Mouse (Mus musculus): ENCODE data around the gene Xylb. TPM values are rescaled to one million over a fixed set of nuclear protein-coding genes. Genes with fewer than 3 reads are reported as not detected.
A peak's percentile ranks its signal among the peaks of the same experiment; 100 is the strongest.
"Not testable (repeated sequence)": the region's sequence is repeated elsewhere in the genome, so short reads cannot be mapped to it uniquely, and the experiment has no call there.

Gene Xylb
- polyA plus RNA-seq, 1 experiment: 4.4 TPM

DNA sequence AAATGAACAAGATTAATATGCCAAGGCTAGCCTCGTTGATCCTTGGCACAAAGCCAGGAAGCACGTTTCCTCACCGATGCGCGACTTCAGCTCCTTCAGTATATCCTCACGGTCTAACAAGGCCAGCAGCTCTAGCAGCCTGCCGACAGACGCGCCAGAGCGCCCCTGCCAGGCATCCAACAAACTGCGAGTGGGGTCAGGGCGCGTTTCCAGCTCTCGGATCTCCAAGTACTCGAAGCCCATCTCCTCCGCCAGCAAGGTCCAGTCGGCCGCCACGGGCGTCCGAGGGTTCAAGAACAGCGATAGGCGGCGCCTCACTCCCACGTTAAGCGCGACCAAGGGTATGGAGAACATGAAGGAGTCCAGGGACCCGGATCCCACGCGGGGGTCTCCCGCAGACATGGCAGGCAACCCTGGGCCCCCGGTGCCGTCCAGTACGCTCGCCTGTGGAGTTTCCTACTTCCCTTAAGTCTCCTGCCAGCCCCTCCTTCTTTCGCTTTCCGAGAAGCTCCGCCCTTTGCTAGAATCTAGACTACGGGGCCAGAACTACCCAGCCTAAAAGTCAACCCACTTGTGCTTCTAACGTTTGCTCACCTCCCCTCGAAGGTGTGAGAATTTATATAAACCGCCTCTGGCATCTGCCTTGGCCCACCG lies 17.5 kb upstream of the Xylb start, which contains the start of gene Acaa1a:
Acaa1a (plus strand) TSS at position 119 of the 654 bp plus-strand sequence.
- DNase-seq (ENCODE audit: low read depth, low spot score): no peak
- WGBS: under 1% methylated on average over 43 of the region's 43 CpGs

DNA sequence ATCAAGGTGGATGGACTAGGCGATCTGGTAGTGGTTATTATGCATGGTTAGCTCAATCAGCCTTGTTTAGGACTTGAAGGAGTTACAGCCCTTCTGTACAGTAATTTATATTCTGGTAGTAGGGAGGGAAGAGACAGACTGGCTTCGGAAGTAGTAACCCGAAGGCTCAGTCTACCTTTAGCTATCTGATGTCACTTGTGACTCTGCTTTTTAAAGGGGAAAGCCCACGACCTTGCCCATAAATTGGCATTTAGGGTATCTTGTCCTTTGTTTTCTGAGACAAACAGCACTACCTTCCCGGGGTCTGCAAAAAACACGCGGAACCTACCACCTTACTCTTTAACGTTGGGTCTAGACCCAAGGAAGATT lies 17.0 kb upstream of the Xylb start:
- WGBS: under 1% methylated on average over 8 of the region's 8 CpGs
- no peak for DNase-seq (ENCODE audit: low read depth, low spot score)

DNA sequence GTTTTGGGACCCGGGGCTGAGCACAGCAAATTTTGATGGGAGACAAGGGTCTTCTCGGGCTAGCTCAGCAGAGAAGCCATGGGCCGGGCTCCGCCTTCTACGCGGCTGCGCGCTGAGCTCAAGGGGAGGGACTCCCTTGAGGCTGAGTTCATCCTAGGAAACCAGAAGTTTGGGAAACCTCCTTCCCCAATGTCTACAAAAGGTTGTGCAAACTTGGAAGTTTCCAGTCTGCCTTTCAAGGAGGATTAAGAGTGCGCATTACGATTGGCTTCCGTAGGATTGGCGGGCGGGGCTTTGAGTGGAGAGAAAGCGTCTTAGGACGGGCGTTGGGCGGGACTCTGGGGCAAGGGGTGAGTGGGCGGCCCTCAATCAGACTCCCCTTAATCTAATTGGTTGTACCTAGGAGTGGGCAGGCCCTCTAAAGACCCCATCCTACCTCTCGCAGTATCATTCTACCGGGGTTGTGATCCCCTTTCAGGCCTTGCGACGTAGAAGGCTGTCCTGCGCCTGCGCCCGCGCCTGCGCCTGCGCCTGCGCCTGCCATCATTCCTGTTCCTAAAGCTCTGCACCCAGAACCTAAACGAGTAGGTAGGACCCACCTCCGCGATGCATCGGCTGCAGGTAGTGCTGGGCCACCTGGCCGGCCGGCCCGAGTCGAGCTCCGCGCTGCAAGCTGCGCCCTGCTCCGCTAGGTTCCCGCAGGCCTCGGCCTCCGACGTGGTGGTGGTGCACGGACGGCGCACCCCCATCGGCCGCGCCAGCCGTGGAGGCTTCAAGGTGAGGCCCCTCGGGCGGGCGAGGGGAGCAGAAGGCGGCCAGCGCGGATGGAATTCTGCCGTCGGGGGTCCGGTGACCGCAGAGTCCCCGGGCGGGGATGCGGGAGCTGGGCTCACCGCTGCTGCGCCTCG lies 16.0 kb upstream of the Xylb start, which contains the start of gene Myd88:
Myd88 (minus strand) TSS at position 503 of the 908 bp plus-strand sequence.
- WGBS: under 1% methylated on average over 68 of the region's 68 CpGs
- peak; percentile 99 for DNase-seq (ENCODE audit: low read depth, low spot score)

DNA sequence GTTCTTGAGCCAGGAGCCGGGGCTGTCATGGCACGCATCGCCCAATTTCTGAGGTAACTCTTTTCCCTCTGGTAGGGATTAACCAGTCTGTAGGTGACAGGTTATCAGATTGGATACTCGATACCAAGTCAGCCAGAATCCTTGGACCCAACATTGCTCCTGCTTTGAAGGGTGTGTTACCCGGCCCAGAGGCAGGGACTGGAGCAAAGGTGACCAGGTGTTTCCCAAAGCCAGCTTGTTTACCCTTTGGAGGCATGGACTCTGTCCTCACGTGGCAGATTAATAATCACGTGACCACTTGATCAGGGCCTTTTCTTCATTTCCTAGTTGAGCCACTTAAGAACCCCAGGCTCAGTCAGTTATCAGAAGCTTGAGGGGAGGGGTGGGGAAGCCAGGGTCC lies 14.5 kb upstream of the Xylb start:
- DNase-seq (ENCODE audit: low read depth, low spot score): no peak
- WGBS: 37% methylated on average over 7 of the region's 7 CpGs

DNA sequence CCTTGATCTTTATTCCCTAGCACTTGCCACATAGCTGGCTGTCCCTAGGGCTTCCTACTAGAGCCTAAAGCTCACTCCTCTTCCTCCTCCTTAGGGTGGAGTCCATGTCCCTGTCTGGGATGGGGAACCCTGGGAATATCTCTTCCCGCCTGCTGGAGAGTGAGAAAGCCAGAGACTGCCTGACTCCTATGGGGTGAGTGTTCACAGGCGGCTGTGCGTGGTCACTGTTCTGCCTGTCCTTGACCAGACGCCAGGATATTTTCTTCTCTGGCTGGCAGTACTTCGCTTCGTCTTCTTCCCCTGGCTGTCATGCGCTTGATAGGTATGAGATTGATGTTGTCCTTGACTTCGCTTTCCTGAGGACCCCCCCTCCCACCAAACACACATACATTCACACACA lies 10.8 kb upstream of the Xylb start:
- 95% methylated on average over 8 of the region's 8 CpGs for WGBS

DNA sequence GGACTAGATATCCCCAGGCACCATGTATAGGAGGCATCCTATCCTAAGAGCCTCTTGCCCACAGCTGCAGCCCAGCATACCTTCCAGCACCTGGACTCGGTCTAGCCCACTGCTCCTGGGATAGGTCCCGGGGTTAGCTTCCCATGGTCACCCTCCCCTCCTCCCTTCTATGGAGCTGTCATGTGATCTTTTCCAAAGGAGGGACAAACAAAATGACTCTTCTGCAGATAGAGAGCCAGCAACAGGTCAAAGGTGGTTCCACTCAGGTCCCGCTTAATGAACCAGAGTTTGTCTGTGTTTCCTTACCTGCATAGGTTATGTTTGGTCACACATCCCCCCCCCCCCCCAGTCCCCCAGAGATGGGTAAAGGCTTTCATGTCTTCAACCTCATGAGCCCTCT lies 6.7 kb upstream of the Xylb start:
- DNase-seq (ENCODE audit: low read depth, low spot score): no peak
- 83% methylated on average over 3 of the region's 3 CpGs for WGBS

More for the DNA sequence above, 10.8 kb upstream of the Xylb start:
- DNase-seq (ENCODE audit: low read depth, low spot score): no peak

DNA sequence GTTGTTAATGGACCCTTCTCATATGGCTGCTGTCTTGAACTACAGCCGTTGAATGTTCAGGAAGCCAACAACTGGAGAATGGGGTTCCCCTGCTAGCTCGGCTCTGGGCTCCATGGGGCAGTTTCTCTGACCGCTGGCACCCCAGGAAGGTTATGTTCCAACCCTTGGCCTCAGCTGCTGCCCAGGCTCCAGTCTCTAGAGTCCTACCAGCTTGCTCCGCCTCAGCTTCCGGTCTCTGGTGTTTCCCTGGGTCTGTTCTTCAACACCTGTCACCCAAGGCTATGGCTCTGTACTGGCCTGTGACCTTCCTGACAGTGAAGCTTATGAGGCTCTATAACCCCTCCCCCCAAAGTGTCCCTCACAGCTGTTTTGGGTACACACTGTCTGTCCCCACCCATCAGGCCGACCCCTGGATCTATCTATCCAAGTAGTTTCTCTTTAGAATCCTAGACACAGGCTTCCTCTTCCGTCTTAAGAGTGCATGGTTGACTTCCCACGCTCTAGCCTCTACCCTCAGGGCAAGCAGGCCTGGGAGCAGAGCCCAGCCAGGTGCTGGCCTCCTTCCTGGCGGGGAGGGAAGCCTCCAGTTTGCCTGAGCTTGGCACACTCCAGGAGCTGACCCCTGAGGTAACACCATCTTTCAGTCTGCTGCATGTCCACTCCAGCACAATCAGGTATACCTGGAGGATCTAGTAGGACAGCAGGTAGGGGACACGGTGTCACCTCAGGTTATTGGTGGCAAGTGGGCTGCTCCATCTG lies 6.1 kb upstream of the Xylb start:
- 91% methylated on average over 10 of the region's 10 CpGs for WGBS
- DNase-seq (ENCODE audit: low read depth, low spot score): no peak

DNA sequence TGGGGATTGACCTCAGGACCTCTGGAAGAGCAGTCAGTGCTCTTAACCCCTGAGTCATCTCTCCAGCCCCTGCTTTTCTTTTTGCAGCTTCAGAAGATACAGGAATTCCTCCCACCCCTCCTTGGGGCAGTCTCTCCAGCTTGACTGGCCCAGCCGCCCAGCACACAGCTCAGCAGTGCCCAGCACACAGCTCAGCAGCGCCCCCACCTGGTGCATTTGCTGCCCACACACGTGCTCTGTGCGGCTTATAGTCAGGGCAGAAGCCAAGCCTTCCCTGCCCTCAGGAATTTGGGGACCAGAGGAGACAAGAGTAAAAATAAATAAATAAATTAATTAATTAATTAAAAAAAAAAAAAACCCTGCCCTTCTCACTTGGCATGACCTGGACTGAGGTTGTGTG lies 5.1 kb upstream of the Xylb start:
- peak; percentile 44 for DNase-seq (ENCODE audit: low read depth, low spot score)
- WGBS: 23% methylated on average over 4 of the region's 4 CpGs

DNA sequence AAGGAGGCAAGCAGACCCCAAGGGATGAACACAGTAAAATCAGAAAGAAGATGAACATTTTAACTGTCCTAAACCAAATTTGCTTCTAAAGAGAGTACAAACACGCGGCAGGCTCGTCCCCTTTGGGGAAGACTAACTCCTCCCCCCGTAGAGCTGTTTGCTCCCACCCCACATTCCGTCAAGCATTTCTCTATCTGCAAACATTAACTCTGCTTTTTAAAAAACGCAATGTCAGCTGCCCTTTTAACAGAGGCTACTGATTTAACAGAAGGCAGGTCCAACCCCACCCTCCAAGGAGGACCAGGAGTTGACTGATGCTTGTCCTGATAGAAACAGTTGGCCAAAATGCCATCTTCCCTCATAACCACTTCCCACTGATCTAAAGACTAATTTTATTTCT lies 3.3 kb upstream of the Xylb start:
- 56% methylated on average over 6 of the region's 6 CpGs for WGBS
- DNase-seq (ENCODE audit: low read depth, low spot score): no peak

DNA sequence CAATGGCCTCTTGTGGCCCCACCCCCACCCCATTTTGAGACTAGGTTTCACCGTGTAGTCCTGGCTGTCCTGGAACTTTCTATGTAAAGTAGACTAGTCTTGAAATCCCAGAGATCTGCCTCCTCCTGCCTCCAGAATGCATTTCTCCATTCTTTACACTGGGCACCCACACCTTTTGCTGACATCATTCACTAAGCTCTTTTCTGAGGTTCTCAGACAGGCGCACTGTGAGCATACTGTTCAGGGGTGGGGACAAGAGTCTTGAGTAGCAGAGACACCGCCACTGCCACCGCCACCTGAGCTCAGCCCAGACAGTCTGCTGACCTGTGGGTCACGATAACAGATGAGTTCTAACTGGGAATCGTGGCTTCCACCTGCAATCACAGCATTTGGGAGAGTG lies 1.2 kb upstream of the Xylb start:
- no peak for DNase-seq (ENCODE audit: low read depth, low spot score)
- 72% methylated on average over 6 of the region's 6 CpGs for WGBS

DNA sequence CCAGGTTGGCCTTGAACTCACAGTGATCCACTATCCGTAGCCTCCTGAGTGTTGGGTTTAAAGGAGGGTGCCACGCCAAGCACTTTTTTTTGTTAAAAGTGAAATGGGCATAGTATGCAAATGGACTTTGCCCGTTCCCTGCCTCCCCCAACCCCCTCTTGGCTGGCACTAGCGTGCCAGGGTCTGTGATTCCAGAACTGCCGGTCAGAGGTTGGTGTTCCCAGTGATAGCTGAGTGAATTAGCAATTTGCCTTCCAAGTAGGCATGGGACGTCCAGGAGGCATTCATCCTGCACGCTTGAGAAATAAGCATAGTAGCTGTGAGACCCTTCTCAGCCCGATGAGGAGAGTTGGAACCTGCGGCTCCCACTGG lies 863 bp downstream of the Xylb start:
- DNase-seq (ENCODE audit: low read depth, low spot score): no peak
- 25% methylated on average over 9 of the region's 9 CpGs for WGBS

DNA sequence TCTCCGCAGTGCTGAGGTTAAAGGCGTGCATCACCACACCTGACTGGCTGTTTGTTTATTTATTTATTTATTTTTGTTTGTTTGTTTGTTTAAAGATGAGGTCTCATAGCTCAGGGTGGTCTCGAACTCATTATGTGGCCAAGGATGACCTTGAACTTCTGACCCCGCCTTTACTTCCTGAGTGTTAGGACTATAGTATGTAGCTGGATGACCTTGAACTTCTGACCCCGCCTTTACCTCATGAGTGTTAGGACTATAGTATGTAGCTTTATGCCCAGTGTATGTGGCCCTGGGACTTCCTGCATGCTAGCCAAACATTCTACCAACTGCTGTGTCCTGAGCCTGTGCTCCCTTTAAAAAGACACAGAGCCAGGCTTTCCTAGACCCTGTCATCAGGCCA lies 4.2 kb downstream of the Xylb start:
- no peak for DNase-seq (ENCODE audit: low read depth, low spot score)
- 94% methylated on average over 5 of the region's 5 CpGs for WGBS

DNA sequence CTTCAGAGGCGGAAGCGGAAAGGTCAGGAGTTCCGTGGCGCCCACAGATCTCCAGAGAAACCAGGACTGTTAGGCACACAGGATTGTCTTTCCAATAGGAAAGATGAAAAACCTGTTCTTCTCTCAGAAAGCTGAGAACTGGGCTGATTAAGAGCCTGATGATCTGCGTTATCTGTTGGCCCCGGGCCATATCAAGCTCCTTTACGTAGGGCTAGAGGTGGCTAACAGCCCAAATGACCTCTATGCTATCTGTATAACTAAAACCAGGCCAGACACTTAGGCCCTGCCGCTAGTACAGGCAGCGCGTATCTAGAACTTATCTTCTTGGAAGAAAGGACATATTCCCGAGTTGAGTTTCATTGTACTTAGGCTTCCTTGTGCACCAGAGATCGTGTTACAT lies 6.0 kb downstream of the Xylb start:
- WGBS: 84% methylated on average over 12 of the region's 12 CpGs
- DNase-seq (ENCODE audit: low read depth, low spot score): no peak

DNA sequence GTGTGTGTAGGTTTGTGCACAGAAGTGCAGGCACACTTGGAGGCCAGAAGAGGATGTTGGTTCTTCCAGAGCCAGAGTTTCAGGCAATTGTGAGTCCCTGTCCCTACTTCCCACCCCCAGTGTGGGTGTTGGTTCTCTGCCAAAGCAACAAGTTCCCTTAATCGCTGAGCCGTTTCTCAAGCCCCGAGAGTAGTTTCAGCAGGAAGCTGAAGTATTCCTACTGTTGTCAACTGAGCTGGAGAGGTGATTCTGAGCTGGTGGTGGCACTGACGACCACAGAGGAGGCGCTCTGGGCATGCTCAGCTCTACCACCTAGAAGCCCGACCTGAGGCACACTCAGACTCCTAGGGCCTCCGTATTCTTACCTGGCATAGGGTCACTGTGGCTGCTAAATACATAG lies 8.1 kb downstream of the Xylb start, which contains the start of gene Slc22a14:
Slc22a14 (minus strand) TSS at position 270 of the 400 bp plus-strand sequence.
- WGBS: 68% methylated on average over 7 of the region's 7 CpGs
- no peak for DNase-seq (ENCODE audit: low read depth, low spot score)

DNA sequence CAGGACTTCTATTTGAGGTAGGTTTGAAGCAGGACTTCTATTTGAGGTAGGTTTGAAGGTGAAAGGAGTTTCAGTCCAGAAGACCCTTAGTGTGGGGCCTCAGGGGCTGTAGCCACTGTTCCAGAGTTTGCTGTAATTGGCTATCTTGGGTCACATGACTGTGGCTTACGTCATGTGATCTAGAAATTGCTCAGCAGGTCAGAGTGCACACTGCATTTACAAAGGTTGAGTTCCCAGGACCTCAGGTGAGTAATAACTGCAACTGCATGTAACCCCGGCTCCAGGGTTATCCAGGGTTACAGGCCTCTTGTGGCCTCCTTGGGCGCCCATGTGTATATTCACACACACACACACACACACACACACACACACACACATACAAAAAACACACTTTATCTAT lies 11.2 kb downstream of the Xylb start:
- DNase-seq (ENCODE audit: low read depth, low spot score): no peak
- WGBS: 82% methylated on average over 3 of the region's 3 CpGs

DNA sequence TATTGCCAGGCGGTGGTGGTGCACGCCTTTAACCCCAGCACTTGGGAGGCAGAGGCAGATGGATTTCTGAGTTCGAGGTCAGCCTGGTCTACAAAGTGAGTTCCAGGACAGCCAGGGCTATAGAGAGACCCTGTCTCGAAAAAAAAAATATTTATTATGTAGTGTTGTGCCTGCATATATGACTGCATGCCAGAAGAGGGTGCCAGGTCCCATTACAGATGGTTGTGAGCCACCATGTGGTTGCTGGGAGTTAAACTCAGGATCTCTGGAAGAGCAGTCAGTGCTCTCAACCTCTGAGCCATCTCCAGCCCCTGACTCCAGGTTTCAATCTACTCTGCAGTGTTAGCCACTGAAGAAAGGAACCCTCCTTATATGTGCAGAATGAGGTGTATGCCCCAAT lies 13.6 kb downstream of the Xylb start:
- DNase-seq (ENCODE audit: low read depth, low spot score): not testable (repeated sequence)
- 80% methylated on average over 4 of the region's 4 CpGs for WGBS

DNA sequence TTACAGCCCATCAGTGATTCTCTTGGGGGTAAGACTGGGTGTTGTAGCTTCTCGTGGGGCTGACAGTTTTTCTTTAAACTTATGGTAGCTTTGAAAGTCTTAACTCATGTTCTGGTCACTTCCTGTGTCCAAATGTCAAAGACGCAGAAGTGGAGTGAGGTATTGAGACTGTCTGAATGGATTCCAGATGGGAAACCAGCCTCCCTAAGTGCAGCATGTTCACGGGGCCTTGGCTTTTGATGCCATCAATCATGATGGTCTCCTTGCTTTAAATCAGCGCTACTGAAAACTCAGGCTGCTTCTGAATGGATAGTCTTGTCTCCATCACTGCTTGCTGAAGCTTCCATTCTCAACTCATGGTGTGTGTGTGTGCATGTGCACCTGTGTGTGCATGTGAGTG lies 14.1 kb downstream of the Xylb start:
- WGBS: 81% methylated on average over 4 of the region's 4 CpGs
- DNase-seq (ENCODE audit: low read depth, low spot score): no peak

DNA sequence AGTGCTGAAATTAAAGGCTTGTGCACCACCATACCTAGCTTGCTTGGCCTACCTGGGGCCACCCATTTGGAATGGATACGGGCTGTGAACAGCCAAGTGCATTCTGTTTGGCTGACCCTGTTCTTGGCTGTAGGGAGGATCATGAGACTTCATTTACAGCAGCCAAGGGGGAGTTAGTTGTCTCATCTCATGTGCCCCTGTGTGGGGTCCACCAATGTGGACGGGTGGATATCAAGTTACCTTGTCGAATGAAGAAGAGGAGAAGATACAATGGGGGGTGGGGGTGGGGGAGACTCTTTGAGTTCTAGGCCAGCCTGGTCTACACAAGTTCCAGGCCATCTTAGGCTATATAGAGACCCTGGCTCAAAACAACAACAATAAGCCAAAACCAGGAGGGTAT lies 17.8 kb downstream of the Xylb start:
- DNase-seq (ENCODE audit: low read depth, low spot score): no peak
- 92% methylated on average over 3 of the region's 3 CpGs for WGBS

DNA sequence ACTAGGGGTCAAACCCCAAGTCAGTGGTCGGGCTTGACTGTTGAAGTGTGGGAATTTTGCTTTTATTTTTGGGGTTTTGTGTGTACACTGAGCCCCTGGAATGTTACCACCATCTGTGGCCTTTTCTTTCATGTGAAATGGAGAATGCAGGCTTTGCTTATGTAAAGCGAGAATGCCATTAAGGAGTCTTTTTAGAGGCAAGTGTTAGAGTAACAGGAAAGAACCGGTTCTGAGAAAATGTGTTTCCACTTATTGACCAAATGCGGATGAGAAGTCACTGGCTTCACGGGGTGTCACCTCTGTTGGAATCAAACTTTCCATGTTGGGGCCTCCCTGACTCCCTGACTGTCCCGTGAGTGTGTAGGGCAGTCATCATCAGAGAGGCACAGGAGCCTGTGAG lies 18.4 kb downstream of the Xylb start:
- no peak for DNase-seq (ENCODE audit: low read depth, low spot score)
- 79% methylated on average over 6 of the region's 6 CpGs for WGBS

DNA sequence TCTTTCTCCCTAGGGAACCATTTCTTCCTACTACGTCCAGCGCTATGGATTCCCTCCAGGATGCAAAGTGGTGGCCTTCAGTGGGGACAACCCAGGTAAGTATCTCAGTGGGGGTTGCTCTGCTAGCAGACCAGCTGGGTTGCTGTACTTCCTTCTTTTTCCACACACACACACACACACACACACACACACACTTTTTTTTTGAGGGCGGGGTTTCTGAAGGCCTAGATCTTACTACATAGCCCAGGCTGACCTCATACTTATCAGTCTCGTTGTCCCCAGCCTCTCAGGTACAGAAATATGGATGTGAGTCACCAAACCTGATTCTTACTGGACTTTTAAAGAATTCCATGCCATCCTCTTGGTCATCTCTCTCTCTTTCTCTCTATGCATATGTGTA lies 21.1 kb downstream of the Xylb start:
- no peak for DNase-seq (ENCODE audit: low read depth, low spot score)
- 80% methylated on average over 4 of the region's 4 CpGs for WGBS

Measured in large intestine, adult 2 months (tissue).